Mouse (Mus musculus): ENCODE measurements at regions not wholly inside any gene's neighbourhood (a gene's known extent, or its start where the extent isn't known, plus 50 kb on each side); places are given as distances from the start of the nearest gene placed in this dataset.

GRCm38 (mm10) chr13:81931199-81931598 is 148.3 kb downstream of the Cetn3 start:
- 87% methylated on average over 2 of the region's 2 CpGs for WGBS
- ATAC-seq = no peak
- Histone ChIP-seq H3K9ac (replicated peaks; ENCODE audit: low read length) (no peak overlapping the region), H3K27ac (no peak overlapping the region), H3K27me3 (ENCODE audit: insufficient read depth, low read length) (no peaks in the 10 kb centered on the region), H3K4me1 (ENCODE audit: insufficient read depth, low read length) (no peaks in the 10 kb centered on the region), H3K36me3 (ENCODE audit: insufficient read depth, low read length) (no peaks in the 10 kb centered on the region), H3K4me3 (ENCODE audit: low read length) (no peak overlapping the region), H3K4me2 (ENCODE audit: low read depth, low read length) (no peak overlapping the region), H3K9me3 (ENCODE audit: low read length) (no peaks in the 10 kb centered on the region)
- DNase-seq (ENCODE audit: low spot score) = no peak
- no peak for TF ChIP-seq CTCF (IDR thresholded peaks at IDR 0.05; ENCODE audit: low read depth)

GRCm38 (mm10) chr13:81937061-81937460 is 154.2 kb downstream of the Cetn3 start:
- no peaks in the 10 kb centered on the region for H3K4me1 ChIP-seq (ENCODE audit: insufficient read depth, low read length)
- H3K9me3 ChIP-seq (ENCODE audit: low read length) = no peaks in the 10 kb centered on the region
- no peak for ATAC-seq
- no peak overlapping the region for H3K27ac ChIP-seq
- 74% methylated on average over 3 of the region's 3 CpGs for WGBS
- DNase-seq (ENCODE audit: low spot score) = no peak
- H3K36me3 ChIP-seq (ENCODE audit: insufficient read depth, low read length) = no peaks in the 10 kb centered on the region
- no peaks in the 10 kb centered on the region for H3K27me3 ChIP-seq (ENCODE audit: insufficient read depth, low read length)
- no peak overlapping the region for H3K4me3 ChIP-seq (ENCODE audit: low read length)
- H3K9ac ChIP-seq (replicated peaks; ENCODE audit: low read length) = no peak overlapping the region
- H3K4me2 ChIP-seq (ENCODE audit: low read depth, low read length) = no peak overlapping the region
- no peak for TF ChIP-seq CTCF (IDR thresholded peaks at IDR 0.05; ENCODE audit: low read depth)

- H3K4me1 ChIP-seq (ENCODE audit: insufficient read depth, low read length) = 0 out of 2 replicates have a peak, but pooled peaks cover 4% of the 10 kb centered on the region
- DNase-seq (ENCODE audit: low spot score) (peak; percentile 96), ATAC-seq (peak; percentile 92)
- peak; percentile 94 for TF ChIP-seq CTCF (IDR thresholded peaks at IDR 0.05; ENCODE audit: low read depth)
- H3K27ac ChIP-seq = no peak overlapping the region
- no peak overlapping the region for H3K9ac ChIP-seq (replicated peaks; ENCODE audit: low read length)
- H3K4me2 ChIP-seq (ENCODE audit: low read depth, low read length) = peak overlapping the region; percentile 63
- H3K9me3 ChIP-seq (ENCODE audit: low read length) = no peaks in the 10 kb centered on the region
- H3K4me3 ChIP-seq (ENCODE audit: low read length) = peak overlapping the region; percentile 34
- H3K27me3 ChIP-seq (ENCODE audit: insufficient read depth, low read length) = no peaks in the 10 kb centered on the region
- no peaks in the 10 kb centered on the region for H3K36me3 ChIP-seq (ENCODE audit: insufficient read depth, low read length)
- WGBS = 8% methylated on average over 9 of the region's 9 CpGs
Observed at GRCm38 (mm10) chr13:81944047-81944446, 161.2 kb downstream of the Cetn3 start.

GRCm38 (mm10) chr13:81944469-81944868 is 161.6 kb downstream of the Cetn3 start:
- no peak for TF ChIP-seq CTCF (IDR thresholded peaks at IDR 0.05; ENCODE audit: low read depth)
- no peaks in the 10 kb centered on the region for H3K9me3 ChIP-seq (ENCODE audit: low read length)
- H3K9ac ChIP-seq (replicated peaks; ENCODE audit: low read length) = no peak overlapping the region
- H3K4me3 ChIP-seq (ENCODE audit: low read length) = peak overlapping the region; percentile 34
- peak overlapping the region; percentile 63 for H3K4me2 ChIP-seq (ENCODE audit: low read depth, low read length)
- DNase-seq (ENCODE audit: low spot score) (no peak), ATAC-seq (peak; percentile 83)
- WGBS = 30% methylated on average over 6 of the region's 6 CpGs
- H3K36me3 ChIP-seq (ENCODE audit: insufficient read depth, low read length) = no peaks in the 10 kb centered on the region
- H3K27me3 ChIP-seq (ENCODE audit: insufficient read depth, low read length) = no peaks in the 10 kb centered on the region
- 0 out of 2 replicates have a peak, but pooled peaks cover 4% of the 10 kb centered on the region for H3K4me1 ChIP-seq (ENCODE audit: insufficient read depth, low read length)
- no peak overlapping the region for H3K27ac ChIP-seq

GRCm38 (mm10) chr13:81945741-81946140 is 162.9 kb downstream of the Cetn3 start:
- Histone ChIP-seq H3K27me3 (ENCODE audit: insufficient read depth, low read length) (no peaks in the 10 kb centered on the region), H3K36me3 (ENCODE audit: insufficient read depth, low read length) (no peaks in the 10 kb centered on the region), H3K4me3 (ENCODE audit: low read length) (peak overlapping the region; percentile 31), H3K27ac (no peak overlapping the region), H3K9me3 (ENCODE audit: low read length) (no peaks in the 10 kb centered on the region), H3K4me2 (ENCODE audit: low read depth, low read length) (peak overlapping the region; percentile 59), H3K9ac (replicated peaks; ENCODE audit: low read length) (peak overlapping the region; percentile 40; the same call in 1 of the 2 replicates), H3K4me1 (ENCODE audit: insufficient read depth, low read length) (0 out of 2 replicates have a peak, but pooled peaks cover 4% of the 10 kb centered on the region)
- DNase-seq (ENCODE audit: low spot score) (no peak), ATAC-seq (no peak)
- WGBS = 12% methylated on average over 9 of the region's 9 CpGs
- no peak for TF ChIP-seq CTCF (IDR thresholded peaks at IDR 0.05; ENCODE audit: low read depth)

GRCm38 (mm10) chr13:81965431-81965830 is 182.6 kb downstream of the Cetn3 start:
- no peak overlapping the region for H3K4me3 ChIP-seq (ENCODE audit: low read length)
- no peak for TF ChIP-seq CTCF (IDR thresholded peaks at IDR 0.05; ENCODE audit: low read depth)
- H3K9me3 ChIP-seq (ENCODE audit: low read length) = no peaks in the 10 kb centered on the region
- no peaks in the 10 kb centered on the region for H3K36me3 ChIP-seq (ENCODE audit: insufficient read depth, low read length)
- H3K4me2 ChIP-seq (ENCODE audit: low read depth, low read length) = no peak overlapping the region
- no peaks in the 10 kb centered on the region for H3K4me1 ChIP-seq (ENCODE audit: insufficient read depth, low read length)
- DNase-seq (ENCODE audit: low spot score) (no peak), ATAC-seq (no peak)
- no peak overlapping the region for H3K9ac ChIP-seq (replicated peaks; ENCODE audit: low read length)
- H3K27me3 ChIP-seq (ENCODE audit: insufficient read depth, low read length) = no peaks in the 10 kb centered on the region
- 84% methylated on average over 2 of the region's 2 CpGs for WGBS
- no peak overlapping the region for H3K27ac ChIP-seq

- 27% methylated on average over 2 of the region's 2 CpGs for WGBS
- no peaks in the 10 kb centered on the region for H3K4me1 ChIP-seq (ENCODE audit: insufficient read depth, low read length)
- no peaks in the 10 kb centered on the region for H3K36me3 ChIP-seq (ENCODE audit: insufficient read depth, low read length)
- H3K4me3 ChIP-seq (ENCODE audit: low read length) = no peak overlapping the region
- no peaks in the 10 kb centered on the region for H3K27me3 ChIP-seq (ENCODE audit: insufficient read depth, low read length)
- H3K9me3 ChIP-seq (ENCODE audit: low read length) = no peaks in the 10 kb centered on the region
- no peak for TF ChIP-seq CTCF (IDR thresholded peaks at IDR 0.05; ENCODE audit: low read depth)
- peak; percentile 34 for DNase-seq (ENCODE audit: low spot score)
- H3K4me2 ChIP-seq (ENCODE audit: low read depth, low read length) = no peak overlapping the region
- no peak overlapping the region for H3K9ac ChIP-seq (replicated peaks; ENCODE audit: low read length)
- ATAC-seq = no peak
- H3K27ac ChIP-seq = no peak overlapping the region
Observed at GRCm38 (mm10) chr13:81975878-81976277, 193.0 kb downstream of the Cetn3 start.

All from hindbrain, postnatal 0 days (tissue).